Mouse (Mus musculus) ovary, postnatal 14 days (tissue): ENCODE results near the gene Pnkp.

Source experiments
- DNase-seq: peaks from one replicate; pipeline ENCODE4 v3.0.0; 2022; ENCODE audit warnings: low spot score

Gene Pnkp

GRCm38 (mm10) chr7:44857042-44857552, at the start of gene Pnkp:
Gene Pnkp (plus strand): TSS chr7:44857139.
- DNase-seq = peak; percentile 79

- DNase-seq = no peak
Observed at GRCm38 (mm10) chr7:44808927-44809326, 48.0 kb upstream of the Pnkp start.

- DNase-seq = no peak
Observed at GRCm38 (mm10) chr7:44809466-44809865, 47.5 kb upstream of the Pnkp start.

GRCm38 (mm10) chr7:44810365-44810764, 46.6 kb upstream of the Pnkp start:
- DNase-seq = no peak

GRCm38 (mm10) chr7:44810819-44811557, 46.0 kb upstream of the Pnkp start:
- no peak for DNase-seq

GRCm38 (mm10) chr7:44812651-44813325, 44.2 kb upstream of the Pnkp start:
- DNase-seq = no peak

- no peak for DNase-seq
Observed at GRCm38 (mm10) chr7:44813985-44814384, 43.0 kb upstream of the Pnkp start.

GRCm38 (mm10) chr7:44814423-44814822, 42.5 kb upstream of the Pnkp start:
- no peak for DNase-seq

- no peak for DNase-seq
Observed at GRCm38 (mm10) chr7:44814952-44815553, 41.9 kb upstream of the Pnkp start.

- peak; percentile 99 for DNase-seq
Observed at GRCm38 (mm10) chr7:44815721-44816469, 41.0 kb upstream of the Pnkp start, which contains the start of the genes Nup62 and Il4i1. Gene Nup62 (plus strand): TSS chr7:44816088. Gene Il4i1 (plus strand): TSS chr7:44816387.

GRCm38 (mm10) chr7:44816470-44817021, 40.4 kb upstream of the Pnkp start, which contains the start of gene Atf5:
Gene Atf5 (minus strand): TSS chr7:44816658.
- peak; percentile 71 for DNase-seq

GRCm38 (mm10) chr7:44817441-44817840, 39.5 kb upstream of the Pnkp start:
- no peak for DNase-seq

- DNase-seq = no peak
Observed at GRCm38 (mm10) chr7:44818164-44818563, 38.8 kb upstream of the Pnkp start.

GRCm38 (mm10) chr7:44818751-44819235, 38.1 kb upstream of the Pnkp start:
- peak; percentile 53 for DNase-seq

GRCm38 (mm10) chr7:44819391-44819790, 37.5 kb upstream of the Pnkp start:
- DNase-seq = no peak

GRCm38 (mm10) chr7:44819863-44820262, 37.1 kb upstream of the Pnkp start:
- DNase-seq = no peak

GRCm38 (mm10) chr7:44820525-44820924, 36.4 kb upstream of the Pnkp start:
- no peak for DNase-seq

- no peak for DNase-seq
Observed at GRCm38 (mm10) chr7:44821666-44822448, 35.1 kb upstream of the Pnkp start.

- no peak for DNase-seq
Observed at GRCm38 (mm10) chr7:44823409-44823808, 33.5 kb upstream of the Pnkp start.

GRCm38 (mm10) chr7:44824872-44825271, 32.1 kb upstream of the Pnkp start:
- DNase-seq = peak; percentile 70

- DNase-seq = no peak
Observed at GRCm38 (mm10) chr7:44826771-44827170, 30.2 kb upstream of the Pnkp start.
